Mouse (Mus musculus): Measurements from ENCODE around the gene Mdfic.

Mdfic gene

DNA sequence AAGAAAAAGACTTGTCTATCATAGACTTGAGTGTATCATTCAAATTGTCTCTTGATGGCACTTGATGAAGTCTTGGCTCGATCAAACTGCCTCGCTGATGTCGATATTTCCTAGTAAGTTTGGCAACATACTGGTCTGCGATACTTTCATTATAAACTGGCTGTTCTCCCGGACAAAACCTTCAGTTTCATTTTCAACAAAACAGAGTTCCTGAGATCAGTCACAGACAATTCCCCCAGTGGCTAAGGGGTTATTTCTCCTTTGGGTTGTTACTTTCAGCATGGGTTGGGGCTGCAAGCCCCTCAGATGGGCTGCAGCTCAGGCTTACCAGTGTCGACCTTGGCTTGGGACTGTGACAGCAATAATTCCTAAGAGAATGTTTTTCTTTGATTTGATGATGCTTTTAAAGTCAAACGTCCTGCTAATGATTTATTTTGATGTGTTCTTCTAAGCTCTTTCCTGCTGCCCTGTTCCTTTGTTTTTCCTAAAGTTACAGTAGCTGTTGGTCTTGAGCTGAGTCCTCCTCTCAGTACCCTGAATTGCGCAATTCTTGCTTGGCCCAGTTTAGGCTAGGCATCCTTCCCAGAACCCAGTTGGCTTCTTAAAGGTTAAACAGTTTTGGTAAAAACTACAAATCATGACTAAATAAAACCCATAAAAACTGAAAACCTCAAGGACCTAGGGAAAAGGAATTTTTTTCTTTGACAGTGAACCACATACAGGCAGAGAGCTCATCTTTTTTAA lies 73.3 kb downstream of the Mdfic start:
- peak; percentile 39 to 47 for DNase-seq

GRCm38 (mm10) chr6:15794801-15795200 lies 74.3 kb downstream of the Mdfic start:
- no peak for DNase-seq

DNA sequence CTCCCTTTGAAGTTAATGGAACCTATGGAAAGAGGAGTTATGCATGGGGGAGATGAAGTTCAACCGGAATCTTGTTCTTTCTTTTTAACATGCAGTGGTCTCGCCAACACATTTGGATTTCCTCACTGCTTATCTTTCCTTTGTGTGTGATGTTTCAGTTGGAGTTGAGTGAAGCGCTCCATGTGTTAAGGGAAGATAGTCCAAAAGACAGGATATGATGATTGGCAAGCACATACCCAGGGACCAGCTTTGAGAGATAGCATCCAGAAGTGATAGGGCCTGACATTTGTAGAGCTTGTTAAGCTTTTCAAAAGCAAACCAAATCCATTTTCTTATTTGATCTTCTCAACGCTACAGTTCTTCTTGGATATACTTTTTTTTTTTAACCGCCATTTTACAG lies 86.9 kb downstream of the Mdfic start:
- no peak for DNase-seq

GRCm38 (mm10) chr6:15825236-15825635 lies 104.8 kb downstream of the Mdfic start:
- no peak for DNase-seq

GRCm38 (mm10) chr6:15829812-15830211 lies 109.4 kb downstream of the Mdfic start:
- no peak for DNase-seq

DNA sequence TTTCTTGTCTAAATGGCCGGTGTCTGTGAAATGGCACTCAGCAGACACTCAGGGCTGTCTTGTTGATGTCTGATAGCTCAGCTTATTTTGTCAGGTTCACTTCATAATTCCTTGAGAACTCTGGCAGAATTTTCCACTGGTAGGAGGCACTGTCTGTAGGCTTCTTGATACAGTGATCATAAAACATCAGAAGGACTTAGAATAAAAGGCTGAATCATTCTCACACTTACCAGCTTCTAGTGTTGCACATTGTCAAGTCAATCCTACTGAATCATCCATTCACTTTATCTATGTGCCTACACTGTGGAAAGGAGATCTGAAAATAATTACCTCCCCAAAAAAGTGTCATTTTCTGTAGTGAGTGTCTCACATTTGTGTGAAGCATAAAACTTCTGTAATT lies 110.2 kb downstream of the Mdfic start:
- DNase-seq, result no peak

DNA sequence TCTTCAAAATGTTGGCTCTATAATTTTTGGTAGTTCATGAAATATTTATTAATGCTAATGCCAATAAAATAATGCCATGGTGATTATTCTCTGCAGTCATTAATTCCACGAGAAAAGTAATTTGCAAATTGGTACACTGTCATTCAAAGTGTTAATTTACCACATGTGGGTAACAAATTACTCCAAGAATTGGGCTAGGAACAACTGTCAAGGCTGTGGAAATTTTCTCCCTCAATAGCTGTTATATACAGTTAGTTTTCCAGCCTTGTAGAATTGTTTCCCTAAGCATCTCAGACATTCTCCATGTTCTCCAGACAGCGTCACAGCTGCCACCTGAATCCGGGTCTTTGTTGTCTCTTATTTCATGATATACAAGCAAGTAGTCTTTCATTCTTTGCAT lies 117.2 kb downstream of the Mdfic start:
- DNase-seq, result no peak

DNA sequence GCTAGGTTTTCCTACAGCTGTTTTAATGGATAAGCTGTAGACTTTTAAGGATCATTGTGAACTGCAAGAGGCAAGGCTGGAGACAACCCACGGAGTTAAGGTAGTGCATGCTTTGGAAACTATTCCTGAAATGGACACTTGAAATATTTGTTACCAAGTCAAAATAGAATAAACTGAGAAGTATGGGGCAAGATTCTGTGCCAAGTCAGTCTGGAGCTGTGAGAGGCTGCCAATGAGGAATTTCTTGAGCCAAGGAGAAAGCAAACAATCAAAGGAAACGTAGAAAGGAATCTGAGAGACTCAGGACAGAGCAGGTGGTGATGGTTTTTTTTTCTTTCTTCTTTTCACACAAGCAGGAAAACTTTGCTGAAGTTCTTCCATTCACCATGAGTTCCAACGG lies 119.4 kb downstream of the Mdfic start:
- no peak for DNase-seq

GRCm38 (mm10) chr6:15840429-15840828 lies 120.0 kb downstream of the Mdfic start:
- no peak for DNase-seq

- DNase-seq, result no peak
These were observed 121.2 kb downstream of the Mdfic start for GRCm38 (mm10) chr6:15841476-15842209.

- DNase-seq, result no peak
These were observed 122.8 kb downstream of the Mdfic start for GRCm38 (mm10) chr6:15843295-15843694.

DNA sequence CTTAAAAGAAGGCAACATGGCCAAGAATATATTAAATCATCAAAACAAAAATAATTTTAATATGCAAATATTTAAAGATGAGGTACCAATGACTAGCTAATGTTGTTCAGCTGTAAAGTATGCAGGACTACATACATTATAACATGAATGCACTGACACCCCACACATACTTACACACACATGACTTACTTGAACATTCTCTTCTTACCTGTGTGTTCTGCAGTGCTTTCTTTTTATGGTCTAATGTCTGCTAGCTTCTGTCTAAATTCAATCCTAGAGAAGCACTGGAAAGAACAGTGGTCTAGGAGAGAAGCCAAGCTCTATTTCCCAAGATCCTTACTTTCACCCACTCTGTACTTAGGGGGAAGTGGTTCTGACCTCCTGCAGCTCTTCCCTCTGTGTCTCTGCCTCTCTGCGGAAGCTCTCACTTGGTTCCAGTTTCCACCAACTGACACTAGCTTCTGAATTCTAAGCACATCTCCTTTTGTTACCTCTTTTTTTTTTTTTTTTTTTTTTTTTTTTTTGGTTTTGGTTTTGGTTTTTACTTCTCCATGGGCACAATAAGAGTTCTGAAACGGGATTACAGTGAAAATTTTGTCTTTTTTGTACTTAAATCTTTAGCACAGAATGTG lies 125.4 kb downstream of the Mdfic start:
- DNase-seq, result no peak

Measured in kidney, postnatal 25 days (tissue).